Mouse (Mus musculus): ENCODE measurements at regions not wholly inside any gene's neighbourhood (a gene's known extent, or its start where the extent isn't known, plus 50 kb on each side); places are given as distances from the start of the nearest gene placed in this dataset.
A peak's percentile ranks its signal among the peaks of the same experiment; 100 is the strongest.

DNA sequence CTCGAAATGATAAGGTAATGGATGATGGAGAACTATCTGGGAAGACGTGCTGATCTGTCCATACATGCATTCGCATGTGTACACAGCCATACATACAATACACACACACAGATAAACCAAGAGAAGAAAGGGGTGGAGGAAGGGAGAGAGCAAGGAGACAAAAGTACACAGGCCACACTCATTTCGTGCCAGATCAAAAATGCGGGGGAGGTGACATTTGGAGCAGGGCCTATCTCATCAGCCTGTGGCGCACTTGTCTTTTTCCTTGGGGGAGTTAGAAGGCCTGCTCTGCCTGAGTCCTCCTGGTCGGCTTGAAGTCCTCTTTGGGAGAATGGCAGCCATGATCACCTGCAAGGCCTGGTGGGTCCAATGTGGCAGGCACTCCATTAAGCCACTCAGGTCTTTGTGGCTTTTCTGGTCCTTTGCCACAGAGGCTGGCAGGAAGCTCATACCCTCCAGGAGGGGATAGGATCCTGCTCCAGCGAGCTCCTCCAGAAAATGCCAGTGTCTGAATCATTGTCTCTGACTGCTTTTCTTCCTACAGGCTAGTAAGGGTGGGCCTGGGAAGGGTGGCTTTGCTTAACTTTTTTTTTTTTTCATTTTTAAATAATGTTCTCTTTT, 203.0 kb upstream of the Spdye4c start:
- ATAC-seq (replicated peaks; ENCODE audit: low read depth, poor library complexity, severe bottlenecking): no peak

DNA sequence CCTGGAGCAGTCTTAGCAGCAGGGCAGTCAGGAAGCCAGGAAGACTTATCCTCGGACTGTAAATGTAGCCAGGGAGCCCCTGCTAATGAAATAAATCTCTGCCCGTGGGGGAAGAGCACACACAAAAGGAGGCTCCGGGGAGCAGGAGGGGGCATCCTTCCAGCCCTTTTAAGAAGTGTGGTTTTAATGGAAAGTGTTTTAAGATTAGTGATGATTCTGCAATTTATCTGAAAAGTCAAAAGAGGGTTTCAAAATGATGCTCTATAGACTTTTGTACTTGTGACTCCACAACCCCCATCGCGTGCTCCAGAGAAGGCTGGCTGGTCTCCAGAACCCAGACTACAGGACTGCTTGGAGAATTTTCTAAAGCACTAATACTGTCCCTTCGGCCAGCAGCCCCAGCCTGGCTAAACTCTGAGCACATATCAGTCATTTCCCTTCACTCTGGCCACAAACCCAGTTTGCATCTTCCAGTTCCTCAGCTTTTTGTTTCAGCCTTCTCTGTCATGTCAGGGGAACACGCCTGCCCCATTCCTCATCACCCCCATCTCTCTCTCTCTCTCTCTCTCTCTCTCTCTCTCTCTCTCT, 202.0 kb upstream of the Spdye4c start:
- no peak for ATAC-seq (replicated peaks; ENCODE audit: low read depth, poor library complexity, severe bottlenecking)

DNA sequence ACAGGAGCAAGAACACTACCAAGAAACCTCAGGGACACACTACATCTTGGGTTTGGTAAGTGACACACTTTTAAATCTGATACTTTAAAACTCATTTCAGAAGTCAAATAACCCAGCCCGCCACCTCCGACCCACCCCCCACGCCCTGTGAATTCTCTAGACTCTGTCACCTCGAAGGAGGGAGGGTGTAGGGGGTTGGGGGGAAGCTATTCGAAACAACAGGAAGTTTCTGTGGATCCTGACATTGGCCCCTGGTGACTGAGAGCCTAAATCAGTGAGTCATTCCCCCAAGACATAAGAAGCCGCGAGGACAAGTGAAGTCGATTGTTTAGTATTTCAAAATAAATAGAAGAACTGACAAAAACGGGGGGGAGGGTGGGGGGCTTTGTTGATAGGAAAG, 198.7 kb upstream of the Spdye4c start:
- 0 out of 2 replicates have a peak, but pooled peaks have one; percentile 22 for ATAC-seq (replicated peaks; ENCODE audit: low read depth, poor library complexity, severe bottlenecking)

DNA sequence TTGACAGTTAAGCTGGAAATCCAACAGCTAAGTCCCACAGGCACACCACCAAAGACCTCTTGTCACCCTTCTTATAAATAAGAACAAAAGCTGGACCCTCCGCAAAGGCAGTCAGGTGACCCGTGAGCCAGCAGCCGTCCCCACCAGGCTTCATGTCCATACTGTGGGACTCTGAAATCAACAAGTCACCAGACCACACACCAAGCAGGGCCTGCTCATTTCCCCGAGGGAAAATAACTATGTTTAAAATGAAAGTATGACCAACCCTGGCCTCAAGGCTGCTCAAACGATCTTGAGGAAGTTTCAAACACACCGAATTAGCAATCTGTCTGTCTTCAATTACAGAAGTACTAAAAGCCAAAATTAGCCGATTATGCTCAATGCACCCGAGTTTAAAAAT, 197.6 kb upstream of the Spdye4c start:
- 0 out of 2 replicates have a peak, but pooled peaks have one; percentile 10 for ATAC-seq (replicated peaks; ENCODE audit: low read depth, poor library complexity, severe bottlenecking)

DNA sequence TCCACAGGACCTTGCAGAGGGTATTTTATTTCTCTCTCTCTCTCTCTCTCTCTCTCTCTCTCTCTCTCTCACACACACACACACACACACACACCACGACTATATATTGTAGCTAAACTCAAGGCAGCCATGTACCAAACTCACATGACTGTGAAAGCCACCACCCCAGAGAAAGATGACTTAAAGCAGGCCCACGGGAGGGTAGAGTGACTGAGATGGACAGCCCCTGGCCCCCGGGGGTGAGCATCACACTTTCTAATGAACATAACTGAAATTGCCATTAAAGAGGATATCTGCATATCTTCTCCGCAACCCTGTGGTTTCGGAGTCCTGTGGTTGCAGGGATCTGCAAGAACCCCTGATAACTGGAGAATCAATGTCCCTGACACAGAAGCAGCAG, 197.1 kb upstream of the Spdye4c start:
- no peak for ATAC-seq (replicated peaks; ENCODE audit: low read depth, poor library complexity, severe bottlenecking)

DNA sequence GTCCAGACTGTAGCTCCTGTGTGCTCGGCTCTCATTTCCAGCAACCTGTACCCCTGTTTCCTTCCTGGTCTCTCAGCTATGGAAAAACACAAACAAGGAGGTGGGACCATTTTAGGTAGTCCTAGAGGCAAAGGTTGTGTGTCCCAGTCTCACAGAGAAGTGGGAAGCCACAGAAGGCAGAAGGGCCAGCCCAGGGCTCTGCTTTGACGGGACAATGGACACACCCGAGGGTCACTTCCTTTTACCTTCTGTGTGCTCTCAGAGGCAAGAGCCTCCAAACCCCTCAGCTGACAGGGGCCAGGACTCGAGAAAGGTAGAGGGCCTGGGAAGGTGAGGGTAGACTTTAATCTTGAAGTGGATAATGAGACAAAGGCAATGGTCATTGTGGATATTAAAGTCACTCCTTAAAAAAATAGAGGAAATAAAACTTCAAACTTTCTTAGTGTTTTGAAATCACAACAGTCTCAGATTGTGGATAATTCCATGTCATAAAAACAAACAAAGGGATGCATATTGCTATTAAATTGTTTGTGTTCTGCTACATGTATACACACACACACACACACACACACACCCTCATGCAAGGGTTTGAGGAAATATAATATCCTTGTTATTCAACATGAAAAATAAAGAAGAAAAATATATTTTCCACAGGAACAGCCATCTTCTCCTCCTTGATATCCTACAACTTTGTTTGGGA, 195.6 kb upstream of the Spdye4c start:
- ATAC-seq (replicated peaks; ENCODE audit: low read depth, poor library complexity, severe bottlenecking): 0 out of 2 replicates have a peak, but pooled peaks have one; percentile 4

DNA sequence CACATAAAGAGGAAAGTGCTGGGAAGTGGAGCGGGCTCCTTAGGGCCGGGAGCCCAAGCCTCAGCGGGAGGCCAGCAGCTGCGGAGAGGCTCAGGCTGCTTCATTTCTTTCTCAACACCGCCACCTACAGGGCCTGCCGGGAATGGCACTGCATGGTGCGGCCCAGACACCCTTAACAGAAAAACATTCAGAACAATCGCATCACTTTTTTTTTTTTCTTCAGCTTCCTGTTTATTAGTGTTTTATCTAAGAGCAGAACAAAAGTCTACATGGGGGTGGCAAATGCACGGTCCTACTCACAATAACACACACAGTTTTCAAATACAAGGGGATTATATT, 195.0 kb upstream of the Spdye4c start:
- ATAC-seq (replicated peaks; ENCODE audit: low read depth, poor library complexity, severe bottlenecking): peak; percentile 94

DNA sequence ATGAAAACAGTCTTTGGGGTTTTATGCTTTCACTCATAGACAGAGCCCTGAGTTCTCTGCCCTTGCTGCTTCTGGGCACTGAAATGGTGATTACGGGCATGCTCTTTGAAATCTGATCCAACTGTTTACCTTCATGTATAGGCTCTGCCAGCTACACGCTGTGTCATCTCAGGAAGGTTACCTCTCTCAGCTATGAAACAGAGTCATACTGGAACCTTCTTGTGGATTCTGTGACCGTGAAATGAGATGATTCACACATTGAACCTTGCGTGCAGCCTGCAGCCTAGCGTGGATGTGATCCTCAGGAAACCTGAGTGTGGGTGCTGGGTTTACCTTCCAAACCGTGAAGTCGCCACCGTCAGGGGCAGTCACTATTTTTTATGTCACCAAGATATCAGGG, 189.7 kb upstream of the Spdye4c start:
- no peak for ATAC-seq (replicated peaks; ENCODE audit: low read depth, poor library complexity, severe bottlenecking)

DNA sequence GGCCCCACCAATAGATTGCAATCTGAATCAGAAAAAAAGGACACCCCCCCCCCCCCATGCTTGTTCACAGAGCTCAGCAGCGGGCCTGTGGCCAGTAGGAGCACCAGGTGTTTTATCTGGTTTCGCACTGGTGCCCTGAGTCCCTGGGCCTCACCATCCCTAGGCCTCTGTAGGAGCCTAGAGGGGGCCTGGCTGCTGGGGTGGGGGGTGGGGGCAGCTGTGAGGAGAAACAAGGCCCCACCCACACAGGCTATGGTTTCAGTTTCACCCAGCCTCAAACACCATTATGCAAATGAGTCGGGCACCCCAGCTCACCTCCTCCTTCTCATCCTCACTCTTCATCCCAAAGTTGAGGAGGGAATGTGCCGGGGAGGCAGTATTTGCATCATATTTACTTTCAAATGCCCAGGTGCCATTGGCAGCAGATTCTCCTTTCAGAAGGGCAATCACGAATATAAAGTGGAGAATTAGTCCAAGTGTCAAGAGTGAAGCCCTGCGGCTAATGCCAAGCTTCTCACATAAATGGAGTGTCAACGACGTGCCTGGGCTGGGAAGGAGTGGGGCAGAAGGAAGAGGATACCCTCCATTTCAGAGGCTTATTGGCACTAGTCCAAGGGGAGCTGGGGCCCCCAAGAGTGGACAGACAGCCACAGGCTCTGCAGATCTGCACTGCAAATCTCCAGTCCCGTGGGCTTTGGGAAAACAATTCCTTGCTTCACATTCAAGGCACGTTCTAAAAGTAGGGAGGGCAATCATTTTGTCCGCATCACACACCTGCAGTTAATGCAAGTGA, 187.7 kb upstream of the Spdye4c start:
- ATAC-seq (replicated peaks; ENCODE audit: low read depth, poor library complexity, severe bottlenecking): no peak

DNA sequence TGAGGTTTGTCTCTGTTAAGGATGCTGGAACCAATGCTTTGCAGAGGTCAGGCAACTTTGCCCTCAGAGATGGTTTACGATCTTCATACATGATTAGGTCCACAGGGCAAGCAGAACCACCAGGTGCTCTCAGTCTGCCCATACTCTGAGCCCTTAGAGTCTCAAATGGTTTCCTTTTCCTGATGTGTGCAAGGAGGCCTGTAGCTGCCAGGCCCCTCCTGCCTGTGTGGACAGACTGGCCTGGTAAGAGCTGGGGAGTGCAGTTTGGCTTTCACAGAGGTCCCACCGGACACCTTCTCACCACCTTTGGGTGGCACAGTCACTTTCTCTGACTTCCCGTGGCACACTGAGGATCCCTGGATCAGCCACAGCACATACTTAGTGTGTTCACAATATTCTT, 186.6 kb upstream of the Spdye4c start:
- ATAC-seq (replicated peaks; ENCODE audit: low read depth, poor library complexity, severe bottlenecking): no peak

DNA sequence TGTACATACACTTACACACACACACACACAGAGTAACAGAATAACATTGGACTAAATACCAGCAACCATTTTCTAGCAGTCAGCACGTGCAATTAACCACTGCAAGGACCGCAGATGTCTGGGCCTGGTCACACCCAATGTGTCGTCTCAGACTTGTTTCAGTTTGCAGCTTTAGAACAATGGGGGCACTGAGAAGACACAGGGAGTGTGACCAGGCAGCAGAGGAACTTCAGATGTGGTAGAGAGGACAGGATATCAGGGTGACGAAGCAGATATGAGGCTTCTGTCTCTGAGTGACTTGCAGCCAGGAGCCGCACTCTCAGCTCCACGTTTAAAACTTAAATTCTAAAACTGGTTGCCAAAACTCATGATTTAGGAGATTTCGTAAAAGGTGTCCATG, 183.9 kb upstream of the Spdye4c start:
- ATAC-seq (replicated peaks; ENCODE audit: low read depth, poor library complexity, severe bottlenecking): peak; percentile 88

DNA sequence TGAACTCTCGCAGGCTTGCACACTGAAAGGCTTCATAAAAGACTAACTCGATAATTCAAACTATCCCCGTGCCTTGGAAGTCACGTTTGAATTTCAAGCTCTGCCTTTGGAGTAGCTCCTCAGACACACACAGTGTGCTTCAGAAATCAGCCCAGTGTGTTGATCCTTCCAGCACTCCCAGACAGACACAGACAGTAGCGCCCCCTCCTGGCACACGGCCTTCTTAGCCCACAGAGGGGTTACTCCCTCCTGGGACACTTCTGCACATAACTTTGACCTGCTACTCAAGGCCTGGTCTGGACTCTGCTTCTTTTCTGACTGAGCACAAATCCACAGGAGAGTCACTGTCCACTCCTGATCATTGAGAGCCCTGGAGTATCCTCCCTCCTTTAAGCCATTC, 182.3 kb upstream of the Spdye4c start:
- no peak for ATAC-seq (replicated peaks; ENCODE audit: low read depth, poor library complexity, severe bottlenecking)

DNA sequence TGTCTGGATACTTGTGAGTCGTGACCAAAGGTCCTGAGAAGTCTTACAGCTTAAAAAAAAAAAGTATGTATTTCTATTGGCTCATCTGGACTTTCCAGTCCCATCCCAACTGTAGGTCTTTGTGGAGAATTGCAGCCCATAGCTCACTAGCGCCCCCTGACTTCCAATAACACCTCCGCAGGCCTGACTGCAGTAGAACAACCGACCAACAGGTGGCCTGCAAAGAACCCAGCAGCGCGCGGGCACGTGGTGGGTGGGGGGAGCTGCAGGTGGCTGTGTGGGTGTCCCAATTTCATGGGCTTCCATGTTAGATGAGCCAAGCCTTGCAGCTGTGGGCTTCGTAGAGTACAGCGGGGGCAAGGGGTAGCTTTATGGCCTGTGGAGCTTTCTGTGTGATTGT, 178.7 kb upstream of the Spdye4c start:
- peak; percentile 79 for ATAC-seq (replicated peaks; ENCODE audit: low read depth, poor library complexity, severe bottlenecking)

DNA sequence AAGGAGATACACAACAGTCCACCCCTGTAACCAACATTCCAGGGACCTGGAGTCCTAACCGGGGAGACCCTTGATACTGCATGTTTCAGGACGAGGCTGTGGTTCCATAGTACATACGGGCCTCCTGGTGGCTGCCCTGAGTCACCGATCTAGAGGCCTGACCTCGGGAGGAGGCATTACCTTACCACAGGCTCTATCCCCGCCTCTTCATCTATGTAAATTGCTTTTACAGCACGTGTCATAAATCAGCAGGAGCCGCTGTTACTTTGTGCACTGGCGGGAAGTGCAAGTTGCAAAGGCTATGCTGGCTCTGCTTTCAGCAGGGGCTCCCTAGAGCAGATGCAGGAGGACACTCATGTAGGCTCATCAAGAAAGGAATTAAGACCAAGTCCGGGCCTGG, 178.0 kb upstream of the Spdye4c start:
- ATAC-seq (replicated peaks; ENCODE audit: low read depth, poor library complexity, severe bottlenecking): peak; percentile 86

DNA sequence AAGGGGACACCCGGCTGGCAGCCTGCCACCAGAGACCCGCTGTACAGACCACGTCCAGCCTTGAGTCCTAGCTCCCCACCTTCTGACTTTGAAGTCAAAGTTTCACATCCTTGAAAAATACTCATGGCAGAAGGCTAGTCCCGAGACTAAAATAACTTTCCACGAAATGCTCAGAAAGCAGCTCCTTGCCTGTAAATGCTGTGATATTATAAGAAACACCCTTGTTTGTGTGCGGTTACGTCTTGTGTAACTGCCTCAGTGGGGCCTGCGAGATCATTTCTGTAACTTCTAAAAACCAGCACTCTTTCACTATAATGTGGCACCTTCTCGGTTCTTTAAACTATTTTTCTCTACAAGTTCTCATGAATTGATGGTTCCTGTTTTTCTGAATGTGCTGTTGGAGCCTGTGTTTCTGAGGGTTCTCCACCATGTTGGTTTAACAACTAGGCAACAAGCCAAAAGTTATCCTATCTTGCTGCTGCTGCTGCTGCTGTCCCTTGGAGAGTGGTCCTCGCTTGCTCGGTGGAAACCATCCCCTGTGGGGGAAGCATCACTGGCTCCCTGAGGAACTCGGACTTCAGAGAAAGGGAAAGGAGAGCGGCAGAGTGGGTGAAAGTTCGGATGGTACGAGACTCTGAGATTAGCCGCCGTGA, 176.3 kb upstream of the Spdye4c start:
- ATAC-seq (replicated peaks; ENCODE audit: low read depth, poor library complexity, severe bottlenecking): peak; percentile 10; the same call in 1 of the 2 replicates

DNA sequence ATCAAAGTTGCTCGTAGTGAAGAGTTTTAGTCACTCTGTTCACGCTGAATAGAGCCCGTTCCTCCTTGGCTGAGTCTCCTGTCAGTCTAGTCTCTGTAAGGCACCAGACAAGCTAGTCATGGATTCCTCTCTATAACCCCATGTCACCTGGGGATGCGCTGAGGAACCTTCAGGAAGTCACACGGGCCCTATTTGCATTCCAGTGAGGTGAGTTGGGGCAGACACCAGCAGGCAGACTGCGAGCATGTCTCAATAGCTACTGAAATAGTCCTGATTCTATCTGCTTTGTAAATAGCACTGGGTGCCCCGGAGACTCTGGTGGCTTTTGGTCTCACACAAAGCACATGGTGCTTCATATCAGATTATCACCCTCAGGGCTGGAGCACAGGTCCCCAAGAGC, 174.6 kb upstream of the Spdye4c start:
- no peak for ATAC-seq (replicated peaks; ENCODE audit: low read depth, poor library complexity, severe bottlenecking)

DNA sequence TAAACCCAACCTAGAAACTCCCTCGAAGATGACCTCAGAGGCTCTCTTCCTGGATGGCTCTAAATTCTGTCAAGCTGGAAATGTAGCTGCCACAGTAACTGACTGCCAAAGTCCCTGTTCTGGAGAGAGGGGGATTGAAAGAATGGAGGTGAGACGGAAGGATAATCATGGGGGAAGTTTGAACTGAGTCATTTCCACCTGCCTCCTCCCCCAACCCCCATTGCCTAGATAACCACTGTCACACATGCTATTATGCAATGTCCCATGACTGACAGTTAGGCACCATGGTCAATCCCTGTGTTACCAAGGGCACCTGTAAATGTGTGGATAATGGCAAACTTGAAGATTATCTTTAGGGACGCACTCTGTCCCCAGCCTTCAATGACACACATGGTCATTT, 172.0 kb upstream of the Spdye4c start:
- no peak for ATAC-seq (replicated peaks; ENCODE audit: low read depth, poor library complexity, severe bottlenecking)

DNA sequence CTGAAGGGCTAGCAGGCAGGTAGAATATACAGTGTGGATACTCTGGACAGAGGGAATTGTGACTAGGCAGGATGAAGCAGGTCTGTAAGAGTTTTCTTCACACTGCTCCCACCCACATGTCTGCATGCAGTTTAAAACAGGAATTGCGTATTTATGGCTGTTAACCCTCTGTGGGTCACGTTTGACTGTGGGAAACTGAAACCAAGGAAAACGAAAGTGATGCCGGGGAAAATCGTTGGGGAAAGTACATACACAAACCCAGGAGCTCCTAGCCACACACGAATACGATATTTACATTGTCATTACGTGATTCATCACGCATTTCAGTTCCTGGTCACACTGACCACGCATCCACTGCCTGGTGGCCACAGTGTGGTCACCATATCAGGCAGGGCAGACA, 170.6 kb upstream of the Spdye4c start:
- peak; percentile 26; the same call in 1 of the 2 replicates for ATAC-seq (replicated peaks; ENCODE audit: low read depth, poor library complexity, severe bottlenecking)

DNA sequence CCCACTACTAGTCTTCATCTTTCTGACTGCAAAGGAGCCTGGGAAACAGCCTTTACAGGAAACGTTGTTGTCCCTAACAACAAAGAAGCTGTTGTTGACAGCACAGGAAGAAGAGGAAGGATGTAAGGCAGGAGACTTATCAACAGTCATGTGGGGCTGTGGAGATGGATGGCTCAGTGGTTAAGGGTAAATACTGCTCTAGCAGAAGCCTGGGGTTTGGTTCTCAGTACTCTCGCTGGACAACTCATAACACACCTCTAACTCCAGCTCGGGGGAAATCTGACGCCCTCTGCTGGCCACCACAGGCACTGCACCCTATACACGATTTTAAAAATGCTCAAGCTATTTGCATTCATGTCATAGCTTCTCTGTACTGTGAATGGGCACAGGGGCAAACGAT, 168.3 kb upstream of the Spdye4c start:
- ATAC-seq (replicated peaks; ENCODE audit: low read depth, poor library complexity, severe bottlenecking): peak; percentile 59

DNA sequence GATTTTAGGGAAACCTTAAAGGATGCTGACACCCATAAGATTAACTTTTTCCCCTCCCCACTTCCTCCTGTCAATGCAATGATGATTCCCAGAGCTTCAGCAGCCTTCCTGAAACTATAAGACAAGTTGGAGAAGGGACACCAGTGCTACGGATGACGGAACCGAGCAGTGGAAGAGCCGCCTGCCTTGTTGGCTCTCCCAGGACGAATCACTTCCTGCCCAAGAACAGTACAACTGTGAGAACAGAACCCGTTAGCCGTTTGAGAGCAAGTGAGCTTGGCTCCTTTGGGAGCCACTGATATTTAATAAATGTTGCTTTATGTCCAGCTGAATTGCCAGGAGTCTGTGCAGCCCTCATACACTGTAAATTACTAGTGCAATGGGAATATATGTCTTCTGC, 166.8 kb upstream of the Spdye4c start:
- ATAC-seq (replicated peaks; ENCODE audit: low read depth, poor library complexity, severe bottlenecking): no peak
